Mouse (Mus musculus) liver, embryonic 16.5 days (tissue): ENCODE results near the gene Cfap77. TPM values are rescaled to one million over a fixed set of nuclear protein-coding genes. Genes with fewer than 3 reads are reported as not detected.
A peak's percentile ranks its signal among the peaks of the same experiment; 100 is the strongest.

ENCODE experiments used
- ATAC-seq: fragments of 200-750 bp; cut with Nextera tagmentation; 2 replicates; pipeline ENCODE4 v1.8.0; 2017; ENCODE audit warnings: low read depth, mild to moderate bottlenecking, moderate number of reproducible peaks, moderate library complexity
- H3K27ac ChIP-seq: fragments of 300-500 bp; sonication (generic); 2 replicates; pipeline ENCODE4 v1.5.1; 2014; ENCODE audit warnings: mild to moderate bottlenecking, low read length
- H3K27me3 ChIP-seq: fragments of 300-500 bp; sonication (generic); 2 replicates; pipeline ENCODE4 v1.6.1; 2014; ENCODE audit warnings: low read depth, low read length, mixed read lengths; ENCODE audit not compliant: control insufficient read depth, insufficient read depth
- H3K36me3 ChIP-seq: fragments of 300-500 bp; sonication (generic); 2 replicates; pipeline ENCODE4 v1.6.1; 2014; ENCODE audit warnings: mild to moderate bottlenecking; ENCODE audit not compliant: control insufficient read depth, insufficient read depth
- H3K4me1 ChIP-seq: fragments of 300-500 bp; sonication (generic); 2 replicates; pipeline ENCODE4 v1.6.1; 2014; ENCODE audit warnings: low read depth, low read length, mixed read lengths; ENCODE audit not compliant: control insufficient read depth
- H3K4me2 ChIP-seq: fragments of 300-500 bp; sonication (generic); 2 replicates; pipeline ENCODE4 v1.6.1; 2014; ENCODE audit warnings: low read depth, low read length, mixed read lengths
- H3K4me3 ChIP-seq: fragments of 300-500 bp; sonication (generic); 2 replicates; pipeline ENCODE4 v1.5.1; 2014; ENCODE audit warnings: low read depth, mild to moderate bottlenecking, low read length
- H3K9ac ChIP-seq: fragments of 300-500 bp; sonication (generic); 2 replicates; pipeline ENCODE4 v1.6.1; 2014; ENCODE audit warnings: low read depth, low read length
- H3K9me3 ChIP-seq: fragments of 300-500 bp; sonication (generic); replicated peaks from 2 replicates; pipeline ENCODE4 v1.6.1; 2016; ENCODE audit warnings: low read length; ENCODE audit not compliant: control insufficient read depth
- WGBS: fragments of 180-500 bp; shearing (Covaris S2); extraction: QIAGEN DNeasy Blood & Tissue Kit; methylation state at CpG from one replicate; pipeline ENCODE4 v1.1.7; 2014; ENCODE audit not compliant: insufficient replicate concordance; 5-methylcytosine and 5-hydroxymethylcytosine counted together
- polyA plus RNA-seq: library from polyadenylated mRNA; unstranded; fragments of >200 nt; fragmentation: Nextera tagmentation; extraction: Ambion mirVana; gene quantifications from 2 replicates; pipeline ENCODE4 v1.2.1, GENCODE M21; 2015

The Cfap77 gene
- polyA plus RNA-seq, 1 experiment from 2014 or later = 0.11 TPM

DNA sequence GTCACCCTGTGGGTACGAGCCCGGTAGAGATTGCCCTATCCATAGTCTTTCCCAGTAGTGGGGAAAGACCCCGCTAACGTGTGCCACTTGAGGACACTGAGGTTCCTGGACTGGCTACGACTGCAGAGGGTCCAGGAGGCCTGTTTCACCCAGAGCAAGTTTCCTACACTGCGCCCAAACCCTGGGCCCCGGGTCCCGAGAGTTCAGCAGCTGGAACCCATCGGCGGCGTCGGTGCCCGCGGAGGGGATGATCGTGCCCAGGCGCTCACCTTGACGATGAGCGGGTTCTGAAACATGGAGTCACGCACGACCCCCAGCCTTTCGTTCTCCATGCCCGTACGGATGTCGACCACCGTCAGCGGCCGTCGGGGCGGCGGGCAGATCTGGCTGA, 326 bp downstream of the Cfap77 start:
- Histone ChIP-seq H3K4me3 (peak overlapping the region; percentile 60), H3K27me3 (peaks cover 22% of the 10 kb centered on the region), H3K27ac (no peak overlapping the region), H3K36me3 (no peaks in the 10 kb centered on the region), H3K4me2 (peak overlapping the region; percentile 81), H3K9me3 (no peaks in the 10 kb centered on the region), H3K9ac (peak overlapping the region; percentile 52; the same call in 1 of the 2 replicates), H3K4me1 (peaks cover 8% of the 10 kb centered on the region)
- ATAC-seq = no peak
- WGBS = 4% methylated on average over 30 of the region's 30 CpGs

DNA sequence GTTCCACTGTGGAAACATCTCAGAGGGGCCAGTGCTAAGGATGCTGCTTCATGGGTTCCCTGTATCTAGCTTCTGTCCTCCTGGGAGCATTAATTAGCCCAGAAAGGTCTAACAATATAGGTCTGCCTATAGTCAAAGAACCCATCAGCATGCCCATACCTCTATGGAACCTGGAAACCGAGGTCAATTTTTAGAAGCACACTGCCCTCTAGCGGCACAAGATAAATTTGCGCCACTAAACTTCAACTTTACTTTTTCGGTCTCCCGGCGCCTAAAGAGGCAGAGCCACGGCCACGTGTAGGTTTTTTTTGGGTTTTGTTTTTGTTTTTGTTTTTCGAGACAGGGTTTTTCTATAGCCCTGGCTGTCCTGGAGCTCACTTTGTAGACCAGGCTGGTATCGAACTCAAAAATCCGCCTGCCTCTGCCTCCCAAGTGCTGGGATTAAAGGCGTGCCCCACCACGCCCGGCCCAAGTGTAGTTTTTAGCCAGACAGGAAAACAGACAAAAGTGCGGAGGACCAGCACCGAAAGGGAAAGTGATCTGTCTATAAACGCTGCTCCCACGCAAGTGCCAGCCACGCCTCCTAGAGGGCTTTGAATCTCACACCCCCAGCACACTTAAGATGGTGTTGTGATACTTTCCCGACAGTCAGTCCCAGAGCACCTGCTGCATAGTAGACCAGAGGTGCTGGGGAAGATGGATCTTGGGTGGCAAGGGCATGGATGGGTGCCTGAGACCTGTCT, 893 bp downstream of the Cfap77 start:
- Histone ChIP-seq H3K4me3 (peak overlapping the region; percentile 60), H3K27ac (no peak overlapping the region), H3K4me1 (peaks cover 8% of the 10 kb centered on the region), H3K9ac (peak overlapping the region; percentile 20; the same call in 1 of the 2 replicates), H3K27me3 (peaks cover 22% of the 10 kb centered on the region), H3K36me3 (no peaks in the 10 kb centered on the region), H3K4me2 (peak overlapping the region; percentile 81), H3K9me3 (no peaks in the 10 kb centered on the region)
- WGBS = 2% methylated on average over 20 of the region's 20 CpGs
- ATAC-seq = no peak

DNA sequence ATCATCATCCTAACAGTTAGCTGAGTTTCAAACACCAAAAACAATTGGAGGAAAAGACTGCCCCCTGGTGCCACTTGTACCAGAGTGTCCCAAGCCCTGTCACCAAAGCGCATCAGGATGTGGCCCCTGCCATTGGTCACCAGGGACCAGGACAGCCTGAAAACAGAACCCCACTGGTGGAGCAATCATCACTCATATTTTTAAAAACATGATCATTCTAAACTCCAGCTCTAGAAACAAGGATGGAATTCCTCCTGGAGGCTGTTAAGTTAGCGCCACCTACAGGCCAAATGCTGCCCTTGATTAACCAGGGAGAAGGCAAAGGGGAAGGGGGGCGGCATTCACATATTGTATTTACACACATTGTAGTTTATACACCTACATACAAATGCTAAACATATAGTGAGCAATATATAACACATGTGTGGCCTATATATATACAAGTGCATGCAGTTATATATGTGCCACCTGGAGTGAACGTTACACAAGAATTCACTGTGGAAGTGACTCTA, 1.9 kb downstream of the Cfap77 start:
- no peaks in the 10 kb centered on the region for H3K9me3 ChIP-seq
- H3K27ac ChIP-seq = no peak overlapping the region
- H3K4me3 ChIP-seq = no peak overlapping the region
- peaks cover 8% of the 10 kb centered on the region for H3K4me1 ChIP-seq
- ATAC-seq = no peak; the same call in 1 of the 2 replicates
- no peak overlapping the region for H3K9ac ChIP-seq
- H3K4me2 ChIP-seq = no peak overlapping the region
- WGBS = 27% methylated on average over 4 of the region's 4 CpGs
- H3K27me3 ChIP-seq = peaks cover 20% of the 10 kb centered on the region
- H3K36me3 ChIP-seq = no peaks in the 10 kb centered on the region

DNA sequence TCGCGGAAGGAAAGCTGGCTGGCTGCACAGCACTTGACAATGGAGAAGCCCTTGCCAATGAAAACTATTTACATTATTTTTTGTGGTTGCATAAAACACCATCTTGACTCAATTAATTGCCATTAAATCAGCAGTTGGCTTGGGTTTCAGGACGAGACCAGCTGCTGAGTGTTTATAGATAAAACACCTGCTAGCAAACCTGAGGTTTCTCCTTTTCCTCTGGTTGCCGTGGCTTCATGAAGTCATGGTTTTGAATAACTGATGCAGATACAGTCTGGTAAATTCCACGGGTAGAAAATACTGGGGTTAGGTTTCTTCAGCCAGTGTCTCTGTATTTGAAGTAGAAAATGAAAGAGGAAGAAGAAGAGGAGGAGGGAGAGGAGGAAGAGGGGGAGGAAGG, 2.9 kb downstream of the Cfap77 start:
- Histone ChIP-seq H3K27ac (no peak overlapping the region), H3K36me3 (no peaks in the 10 kb centered on the region), H3K9ac (no peak overlapping the region), H3K27me3 (peaks cover 18% of the 10 kb centered on the region), H3K4me2 (no peak overlapping the region), H3K4me3 (no peak overlapping the region), H3K4me1 (peaks cover 8% of the 10 kb centered on the region), H3K9me3 (no peaks in the 10 kb centered on the region)
- 43% methylated on average over 5 of the region's 5 CpGs for WGBS
- ATAC-seq = no peak

DNA sequence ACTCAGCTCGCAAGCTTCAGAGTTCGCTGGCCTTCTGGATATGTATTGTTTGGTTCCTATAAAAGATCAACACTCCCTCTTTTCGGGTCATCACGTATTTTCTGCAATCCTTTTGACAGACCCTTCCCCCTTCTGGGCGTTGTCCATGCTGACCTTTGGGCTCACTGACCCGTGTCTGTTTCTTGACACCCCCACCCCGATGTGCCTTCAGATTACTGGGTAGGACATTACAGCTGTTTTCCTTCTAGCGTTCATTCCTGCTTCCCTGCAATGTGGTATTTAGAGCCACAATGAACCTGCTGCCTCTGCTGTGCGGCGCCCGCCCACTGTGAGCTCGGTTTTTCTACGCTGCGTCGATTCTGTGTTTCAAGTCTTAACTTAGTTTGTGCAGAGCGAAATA, 8.7 kb downstream of the Cfap77 start:
- ATAC-seq = no peak
- no peaks in the 10 kb centered on the region for H3K36me3 ChIP-seq
- no peaks in the 10 kb centered on the region for H3K4me1 ChIP-seq
- H3K9ac ChIP-seq = no peak overlapping the region
- H3K4me3 ChIP-seq = no peak overlapping the region
- no peak overlapping the region for H3K4me2 ChIP-seq
- H3K9me3 ChIP-seq = no peaks in the 10 kb centered on the region
- H3K27me3 ChIP-seq = peaks cover 5% of the 10 kb centered on the region; the same call in 1 of the 2 replicates
- H3K27ac ChIP-seq = no peak overlapping the region
- 63% methylated on average over 16 of the region's 16 CpGs for WGBS

DNA sequence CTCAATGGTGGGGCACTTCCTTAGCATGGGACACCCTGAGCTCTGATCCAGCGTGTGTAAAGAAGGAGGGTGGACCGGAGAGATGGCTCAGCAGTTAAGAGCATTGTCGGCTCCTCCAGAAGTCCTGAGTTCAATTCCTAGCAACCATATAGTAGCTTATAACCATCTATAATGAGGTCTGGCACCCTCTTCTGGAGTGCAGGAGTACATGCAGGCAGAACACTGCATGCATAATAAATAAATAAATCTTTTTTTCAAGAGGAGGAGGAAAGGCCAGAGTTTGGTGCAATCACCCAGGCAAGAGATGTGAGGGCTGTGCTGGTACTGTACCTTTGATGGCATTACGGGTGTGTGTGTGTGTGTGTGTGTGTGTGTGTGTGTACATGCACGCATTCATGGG, 12.7 kb downstream of the Cfap77 start:
- no peak overlapping the region for H3K9ac ChIP-seq
- no peak overlapping the region for H3K27ac ChIP-seq
- no peak overlapping the region for H3K4me2 ChIP-seq
- H3K4me1 ChIP-seq = no peaks in the 10 kb centered on the region
- no peaks in the 10 kb centered on the region for H3K9me3 ChIP-seq
- 66% methylated on average over 5 of the region's 5 CpGs for WGBS
- H3K27me3 ChIP-seq = peaks cover 5% of the 10 kb centered on the region; the same call in 1 of the 2 replicates
- H3K4me3 ChIP-seq = no peak overlapping the region
- no peak for ATAC-seq
- no peaks in the 10 kb centered on the region for H3K36me3 ChIP-seq

DNA sequence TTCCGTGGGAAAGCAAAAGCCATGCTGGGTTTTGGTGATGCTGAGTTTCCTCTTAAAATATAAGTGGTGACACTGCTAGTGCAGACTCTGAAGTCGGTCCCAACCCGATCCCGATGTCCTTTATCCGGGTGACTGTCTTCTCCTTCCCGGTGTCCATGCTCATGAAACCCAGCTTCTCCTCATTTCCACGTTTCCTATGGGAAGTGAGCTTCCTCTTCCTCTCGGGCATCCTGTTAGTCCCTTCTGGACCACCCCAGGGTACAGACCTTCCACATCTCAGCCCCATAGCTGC, 13.4 kb downstream of the Cfap77 start:
- no peak for ATAC-seq
- no peaks in the 10 kb centered on the region for H3K4me1 ChIP-seq
- 35% methylated on average over 8 of the region's 8 CpGs for WGBS
- no peak overlapping the region for H3K27ac ChIP-seq
- H3K4me2 ChIP-seq = no peak overlapping the region
- no peak overlapping the region for H3K4me3 ChIP-seq
- H3K36me3 ChIP-seq = no peaks in the 10 kb centered on the region
- no peaks in the 10 kb centered on the region for H3K9me3 ChIP-seq
- H3K9ac ChIP-seq = no peak overlapping the region
- peaks cover 5% of the 10 kb centered on the region; the same call in 1 of the 2 replicates for H3K27me3 ChIP-seq

DNA sequence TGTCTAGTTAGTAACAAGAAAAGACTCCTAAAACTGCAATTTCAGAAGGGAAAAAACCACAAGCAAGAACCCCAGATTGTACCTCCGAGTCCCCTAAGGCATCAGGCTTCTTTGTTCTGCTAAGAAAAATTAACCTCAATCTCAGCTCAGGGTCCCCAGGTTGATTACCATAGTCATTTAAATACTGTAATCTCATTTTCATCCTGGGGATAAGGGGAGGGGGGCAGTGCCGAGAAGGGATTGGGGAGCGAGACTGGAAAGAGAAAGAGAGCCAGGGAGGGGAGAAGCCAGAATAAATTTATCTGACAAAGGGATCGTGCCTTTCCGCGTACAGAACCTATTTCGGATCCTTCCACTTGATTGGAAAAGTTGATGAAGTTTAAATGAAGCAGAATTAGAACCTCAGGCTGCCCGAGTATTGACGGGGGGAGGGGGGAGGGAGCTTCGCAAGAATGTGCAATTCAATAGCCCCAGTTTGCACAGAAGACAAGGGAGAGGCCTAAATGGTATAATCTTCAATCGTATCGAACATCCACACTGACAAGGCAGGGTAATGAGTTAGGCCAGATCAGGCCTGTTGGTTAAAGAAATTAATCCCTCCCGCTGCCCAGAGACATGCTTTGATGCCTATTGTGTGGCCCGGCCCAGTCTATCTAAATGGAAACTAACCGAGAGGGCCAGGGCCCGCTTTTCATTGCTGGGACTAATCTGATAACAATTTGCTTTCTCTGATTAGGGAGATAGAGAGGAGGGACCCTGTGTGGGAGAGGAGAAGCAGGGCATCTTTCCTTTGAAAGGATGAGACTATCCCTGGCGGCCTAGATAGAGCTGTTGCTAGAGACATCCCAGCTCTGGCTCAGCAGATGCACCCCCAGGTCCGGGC, 14.0 kb downstream of the Cfap77 start:
- Histone ChIP-seq H3K4me3 (no peak overlapping the region), H3K27me3 (peaks cover 5% of the 10 kb centered on the region; the same call in 1 of the 2 replicates), H3K36me3 (no peaks in the 10 kb centered on the region), H3K4me2 (no peak overlapping the region), H3K9ac (no peak overlapping the region), H3K27ac (no peak overlapping the region), H3K4me1 (no peaks in the 10 kb centered on the region), H3K9me3 (no peaks in the 10 kb centered on the region)
- ATAC-seq = no peak
- WGBS = 29% methylated on average over 18 of the region's 18 CpGs

DNA sequence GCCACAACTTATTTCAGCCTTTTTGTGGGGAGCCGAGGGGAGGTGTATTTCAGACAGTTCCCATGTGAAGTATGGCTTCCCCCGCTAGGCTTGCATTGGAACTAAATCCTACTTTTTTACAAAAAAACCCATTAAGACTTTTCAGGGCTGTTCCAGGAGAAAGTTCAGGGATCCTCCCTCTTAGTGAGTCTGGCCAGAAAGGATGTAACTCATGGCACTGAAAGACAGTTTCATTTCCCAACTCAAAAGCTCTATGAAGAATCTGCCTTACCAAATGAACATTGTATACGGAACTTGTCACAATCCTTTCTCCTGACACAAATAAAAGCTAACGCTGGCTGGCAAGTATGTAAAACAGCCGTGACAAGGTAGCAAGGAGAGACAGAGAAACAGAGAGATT, 15.1 kb downstream of the Cfap77 start:
- Histone ChIP-seq H3K4me3 (no peak overlapping the region), H3K9ac (no peak overlapping the region), H3K36me3 (no peaks in the 10 kb centered on the region), H3K4me2 (no peak overlapping the region), H3K27ac (no peak overlapping the region), H3K9me3 (no peaks in the 10 kb centered on the region), H3K4me1 (no peaks in the 10 kb centered on the region), H3K27me3 (peaks cover 5% of the 10 kb centered on the region; the same call in 1 of the 2 replicates)
- WGBS = 38% methylated on average over 5 of the region's 5 CpGs
- ATAC-seq = no peak
